Mouse (Mus musculus) frontal cortex, postnatal 36 days (tissue): ENCODE results near the gene Gm26558.
A peak's percentile ranks its signal among the peaks of the same experiment; 100 is the strongest.

ENCODE experiments used
- DNase-seq, 2 experiments: peaks; one replicate each; pipeline ENCODE4 v3.0.0; 2022; ENCODE audit warnings: low spot score in 2 of 2

Gm26558 gene

DNA sequence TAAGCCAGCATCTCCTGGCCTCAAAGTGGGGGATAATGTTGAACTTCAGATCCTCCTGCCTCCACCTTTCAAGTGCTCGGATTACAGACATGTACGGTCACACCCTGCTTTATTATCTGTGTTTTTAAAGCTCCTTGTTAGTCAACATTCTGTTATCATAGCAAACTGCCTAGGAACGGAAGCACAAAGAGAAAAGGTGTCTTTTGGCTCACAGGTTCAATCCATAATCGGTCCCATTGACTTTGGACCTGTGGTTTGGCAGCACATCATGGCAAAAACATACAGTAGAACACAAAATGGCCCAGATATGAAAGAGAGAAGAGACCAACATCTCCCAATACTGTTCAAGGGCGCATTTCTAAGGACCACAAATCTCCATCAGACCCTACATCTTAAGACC, 13.6 kb downstream of the Gm26558 start:
- no peak for DNase-seq

DNA sequence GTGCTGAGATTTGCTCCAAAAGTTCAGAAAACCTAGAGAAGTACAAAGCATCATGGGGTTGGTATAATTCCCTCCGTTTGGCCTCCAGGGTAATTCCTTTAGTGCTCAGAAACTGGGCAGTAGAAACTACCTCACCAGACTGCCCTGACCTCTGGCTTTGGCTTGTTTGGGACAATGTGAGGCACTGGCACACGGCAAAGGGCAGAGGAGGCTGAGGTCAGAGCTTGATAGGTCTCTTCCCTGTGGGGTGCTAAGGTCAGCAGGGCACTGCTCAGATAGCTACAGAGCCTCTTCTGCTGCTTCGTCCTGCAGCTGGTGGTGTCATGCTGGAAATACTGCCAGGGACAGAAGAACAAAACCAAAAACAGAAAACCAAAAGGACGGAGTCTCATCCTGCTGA, 14.2 kb downstream of the Gm26558 start:
- no peak for DNase-seq

DNA sequence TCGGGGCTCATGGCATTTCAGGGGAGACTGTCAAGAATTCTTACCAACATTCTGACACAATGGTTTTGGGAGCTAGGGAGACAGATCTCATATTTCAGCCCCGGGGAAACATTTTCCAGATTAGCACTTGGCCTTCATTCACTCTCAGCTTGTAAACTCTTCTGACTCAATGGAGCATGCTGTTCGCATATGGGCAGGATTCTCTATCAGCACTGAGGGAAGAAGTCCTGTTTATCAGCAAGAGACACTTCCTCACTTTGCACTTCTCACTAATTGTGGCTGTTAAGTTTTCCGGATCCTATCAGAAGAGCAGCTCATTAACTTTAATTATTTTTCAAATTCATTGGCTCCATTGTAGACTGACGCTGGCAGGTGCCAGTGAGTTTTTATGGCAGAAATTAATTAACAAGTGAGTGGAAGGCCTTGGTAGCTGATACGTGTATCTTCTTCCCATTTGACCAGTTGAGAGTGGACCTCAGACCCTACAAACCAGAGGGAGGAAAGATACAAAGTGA, 16.6 kb downstream of the Gm26558 start:
- no peak for DNase-seq

DNA sequence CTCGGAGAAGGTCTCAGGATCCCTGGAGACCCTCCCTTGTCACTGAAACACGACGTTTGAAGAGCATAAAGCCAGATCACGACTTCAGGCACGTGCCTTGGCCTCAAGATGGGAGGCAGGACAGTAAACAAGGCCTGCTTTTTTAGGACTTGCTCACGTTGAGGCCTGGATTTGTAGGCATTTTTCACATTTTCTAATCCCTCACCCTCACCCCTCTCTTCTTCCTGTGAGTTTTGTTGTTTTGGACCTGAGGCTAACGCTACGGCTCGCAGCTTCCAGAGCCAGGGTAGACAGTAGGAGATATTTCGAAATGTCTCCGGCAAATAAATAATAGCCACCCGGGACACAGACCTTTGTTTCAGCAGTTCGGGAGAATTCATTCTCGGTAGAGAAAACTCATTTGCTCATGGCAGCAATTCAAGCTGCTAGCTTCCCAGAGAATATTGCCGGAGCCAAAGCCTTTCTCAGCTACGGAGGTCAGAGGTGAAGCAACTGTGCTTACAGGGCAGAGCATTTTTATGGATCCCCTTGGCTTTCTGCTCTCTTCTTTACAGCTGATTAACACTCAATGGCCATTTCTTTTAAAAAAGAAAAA, 18.8 kb downstream of the Gm26558 start:
- DNase-seq: no peak

DNA sequence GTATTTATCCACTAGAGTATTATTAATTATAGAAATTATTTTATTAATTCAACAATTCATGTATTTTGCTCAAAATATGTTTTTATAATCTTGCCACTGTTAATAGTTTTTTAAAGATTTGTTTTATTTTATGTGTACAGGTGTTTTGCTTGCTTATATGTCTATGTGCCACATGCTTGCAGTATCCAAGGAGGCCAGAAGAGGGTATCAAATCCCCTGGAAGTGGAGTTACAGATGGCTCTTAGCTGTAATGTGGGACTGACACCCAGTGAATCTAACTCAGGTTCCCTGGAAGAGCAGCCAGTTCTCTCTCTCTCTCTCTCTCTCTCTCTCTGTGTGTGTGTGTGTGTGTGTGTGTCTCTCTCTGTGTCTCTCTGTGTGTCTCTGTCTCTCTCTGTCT, 20.9 kb downstream of the Gm26558 start:
- DNase-seq: no peak

DNA sequence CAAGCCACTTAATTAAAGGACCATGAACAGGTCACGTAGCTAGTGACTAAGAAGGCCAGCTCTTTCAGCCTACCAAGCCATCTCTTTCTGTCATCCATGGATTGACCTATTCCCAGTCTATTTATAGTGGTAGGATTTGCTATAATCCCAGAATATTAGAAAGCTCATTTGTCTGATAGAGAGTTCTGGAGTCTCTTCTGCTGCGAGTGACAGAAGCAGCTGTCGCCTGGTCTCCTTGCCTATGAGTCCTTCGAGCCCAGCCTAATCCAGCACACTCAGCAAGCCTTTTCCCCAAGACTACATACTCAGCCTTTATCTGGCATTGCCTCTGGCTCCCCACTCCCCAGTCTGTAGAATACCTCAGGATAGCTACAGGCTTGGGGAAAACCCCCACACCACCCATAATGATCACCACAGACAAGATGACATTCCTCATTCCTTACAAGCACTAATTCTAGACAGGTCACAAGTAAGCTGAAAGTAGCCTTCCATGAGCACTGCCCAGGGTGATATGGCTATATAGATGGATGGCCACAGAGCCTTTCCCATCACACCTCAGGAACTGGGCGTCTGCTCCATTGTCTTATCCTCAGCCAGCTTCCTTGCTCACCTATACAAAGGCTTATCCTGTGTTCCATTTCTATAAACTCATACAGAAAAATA, 27.7 kb downstream of the Gm26558 start:
- no peak for DNase-seq

DNA sequence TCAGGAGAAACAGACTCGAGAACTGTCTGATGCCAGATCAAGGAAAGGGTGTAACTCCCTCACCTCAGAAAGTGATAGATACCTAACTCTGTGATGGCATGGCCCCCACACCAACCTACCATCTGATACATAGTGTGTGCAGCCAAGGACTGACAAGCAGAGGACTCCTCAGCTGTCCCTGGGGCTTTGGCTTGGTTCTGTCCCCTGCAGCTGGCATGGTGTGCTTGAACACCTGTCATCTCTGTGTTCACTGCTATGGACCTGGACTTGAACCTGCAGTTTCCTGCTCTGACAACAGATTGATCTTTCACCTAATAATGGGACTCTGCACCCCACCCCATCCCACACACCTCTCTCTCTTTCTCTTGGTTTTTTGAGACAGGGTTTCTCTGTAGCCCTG, 29.5 kb downstream of the Gm26558 start:
- DNase-seq: no peak

DNA sequence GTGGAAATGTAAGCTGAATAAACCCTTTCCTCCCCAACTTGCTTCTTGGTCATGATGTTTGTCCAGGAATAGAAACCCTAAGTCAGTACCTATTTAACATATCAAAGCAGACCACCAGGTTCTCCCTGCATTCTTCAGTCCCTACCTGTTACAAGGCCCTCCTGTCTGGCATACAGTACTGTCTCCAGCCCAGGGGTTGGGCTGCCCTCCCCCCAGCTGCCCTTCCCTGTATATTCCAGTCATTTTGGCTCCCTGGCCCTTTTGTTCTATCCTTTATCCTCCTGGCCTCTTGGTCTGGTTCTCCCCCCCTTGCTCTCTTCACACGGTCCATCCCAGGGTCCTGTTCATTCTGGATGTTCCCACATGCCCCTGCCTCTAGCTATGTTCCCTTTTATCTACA, 30.6 kb downstream of the Gm26558 start:
- no peak for DNase-seq

DNA sequence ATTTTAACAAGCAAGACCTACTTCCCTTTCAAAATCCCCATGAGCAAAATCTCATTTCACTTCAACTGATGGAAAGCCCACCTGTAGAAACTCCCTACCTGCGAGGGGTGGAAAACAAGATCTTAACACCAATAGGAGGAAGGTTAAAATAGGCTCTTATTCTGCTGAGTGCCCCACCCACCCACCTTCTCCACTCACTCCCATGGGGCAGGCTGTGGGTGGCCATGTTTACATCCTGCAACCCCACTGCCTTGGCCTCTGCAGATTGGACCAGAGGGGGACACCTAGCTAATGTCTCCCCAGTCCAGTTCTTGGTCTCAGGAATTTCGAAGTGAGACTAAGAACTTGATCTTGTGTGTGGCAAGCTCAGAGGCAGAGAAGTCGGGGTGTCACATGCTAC, 32.0 kb downstream of the Gm26558 start:
- no peak for DNase-seq

DNA sequence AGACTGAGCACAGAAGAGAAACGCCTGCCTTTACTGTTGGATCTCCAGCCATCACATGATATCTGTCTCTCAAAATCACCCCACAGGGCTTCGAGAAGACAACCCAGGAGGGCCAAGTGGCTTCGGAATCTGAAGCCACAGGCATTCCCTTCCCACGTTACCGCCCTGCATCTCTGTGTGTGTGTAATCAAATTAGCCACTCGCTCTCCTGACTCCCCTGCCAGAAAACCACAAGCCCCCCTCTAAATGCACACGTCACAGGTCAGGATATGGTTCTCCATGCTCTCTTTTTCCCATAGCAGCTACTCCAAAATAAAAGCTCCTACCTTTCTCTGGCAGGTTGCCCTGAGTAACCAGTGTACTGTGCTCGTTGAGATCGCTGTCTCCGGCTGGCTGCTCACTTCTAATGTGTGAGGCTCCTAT, 32.6 kb downstream of the Gm26558 start:
- peak in 1 of 2 experiments; percentile 8 for DNase-seq

DNA sequence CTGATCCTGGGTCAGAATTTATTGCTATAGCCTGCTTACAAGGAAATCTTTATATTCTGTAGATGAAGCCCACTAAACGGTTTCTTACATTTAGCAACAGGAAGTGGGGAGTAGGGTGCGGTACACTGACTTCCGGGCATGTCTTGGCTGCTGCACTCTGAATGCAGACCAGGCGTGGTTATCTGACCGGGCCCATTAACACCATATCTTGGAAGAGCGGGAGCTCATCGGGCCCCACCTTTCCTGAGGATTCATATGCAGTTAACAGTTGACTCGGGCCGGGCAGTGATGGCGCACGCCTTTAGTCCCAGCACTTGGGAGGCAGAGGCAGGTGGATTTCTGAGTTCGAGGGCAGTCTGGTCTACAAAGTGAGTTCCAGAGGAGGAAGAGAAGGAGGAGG, 33.5 kb downstream of the Gm26558 start:
- no peak for DNase-seq

DNA sequence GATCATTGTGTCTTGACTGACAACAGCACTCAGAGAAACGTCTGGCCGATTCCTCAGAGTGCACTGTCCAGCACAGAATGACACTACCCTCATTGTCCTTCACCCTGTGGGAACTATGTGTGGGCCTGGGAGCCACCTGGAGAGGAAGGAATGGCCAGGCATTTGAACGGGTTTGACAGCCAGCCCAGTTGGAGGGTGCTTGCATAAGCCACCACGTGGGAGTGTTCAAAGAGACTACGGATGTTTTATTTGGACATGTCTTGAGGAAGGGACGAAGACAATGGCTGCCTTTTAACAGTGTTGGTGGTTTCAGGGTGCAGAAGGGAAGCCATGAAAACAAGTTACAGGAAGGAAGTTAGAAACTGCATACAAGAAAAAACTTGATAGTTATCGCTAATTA, 36.1 kb downstream of the Gm26558 start:
- DNase-seq: no peak

DNA sequence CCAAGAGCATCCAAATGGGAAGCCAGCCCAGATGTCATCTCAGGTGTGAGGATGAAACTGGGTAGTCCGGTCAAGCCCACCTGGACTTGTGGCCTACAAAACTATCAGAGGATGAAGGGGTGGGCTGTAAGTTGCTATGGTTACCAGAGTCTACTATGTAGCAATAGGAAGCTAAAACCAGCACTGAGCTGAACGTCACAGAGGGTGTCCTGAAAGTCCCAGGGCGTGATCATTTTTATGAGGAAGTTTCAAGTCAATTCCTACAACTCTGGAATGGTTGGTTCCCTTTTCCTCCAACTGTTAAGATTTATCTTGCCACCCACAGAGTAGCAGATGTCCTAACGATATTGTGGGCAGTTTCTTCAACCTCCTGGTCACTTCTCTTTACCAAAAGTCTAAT, 39.7 kb downstream of the Gm26558 start:
- no peak for DNase-seq

DNA sequence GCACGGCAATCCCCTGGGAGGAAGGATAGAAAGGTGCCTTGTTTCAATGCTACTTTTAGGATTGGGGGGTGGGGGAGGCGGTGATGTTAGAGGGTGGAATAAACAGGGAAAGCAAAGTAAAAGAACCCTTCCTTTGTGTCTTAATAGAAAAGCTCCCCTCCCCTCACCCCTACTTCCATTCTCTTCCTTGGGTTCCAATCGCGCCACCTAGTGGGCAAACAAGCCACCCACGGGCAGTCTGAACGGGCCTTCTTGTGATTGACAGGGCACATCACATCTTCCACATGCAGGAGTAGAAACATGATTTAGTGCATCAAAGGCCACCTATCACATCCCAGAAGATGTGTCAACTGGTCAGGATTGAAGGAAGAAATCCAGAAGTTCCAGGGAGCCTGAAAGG, 41.7 kb downstream of the Gm26558 start:
- DNase-seq: peak; percentile 40 to 41

DNA sequence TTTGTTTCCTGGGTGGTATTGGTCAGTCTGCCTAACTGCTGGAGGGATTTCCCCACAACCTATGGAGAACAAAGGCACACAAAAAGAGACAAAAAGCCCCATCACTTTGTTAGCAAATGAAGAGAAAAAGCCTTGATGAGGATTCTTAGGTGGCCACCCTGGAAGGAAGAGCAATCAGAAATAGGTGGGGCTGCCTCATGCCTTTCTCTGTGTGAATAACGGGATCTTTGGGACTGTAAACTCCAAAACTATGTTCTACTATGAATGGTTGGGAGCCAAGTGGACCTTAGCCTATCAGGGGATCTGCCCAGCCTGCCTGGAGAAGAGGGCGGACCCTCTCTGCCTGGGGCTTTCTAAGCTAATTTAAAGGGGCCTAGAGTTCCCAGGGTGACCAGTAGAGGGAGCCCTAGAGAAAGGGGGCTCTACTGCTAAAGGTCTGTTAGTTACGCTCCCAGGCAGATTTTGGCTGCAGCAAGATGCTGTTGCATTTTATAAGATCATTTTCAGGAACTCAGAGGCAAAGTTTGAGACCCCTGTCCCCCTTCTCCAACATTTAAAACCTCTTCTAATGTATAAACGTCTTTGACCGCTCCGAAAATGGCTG, 42.6 kb downstream of the Gm26558 start:
- DNase-seq: no peak

DNA sequence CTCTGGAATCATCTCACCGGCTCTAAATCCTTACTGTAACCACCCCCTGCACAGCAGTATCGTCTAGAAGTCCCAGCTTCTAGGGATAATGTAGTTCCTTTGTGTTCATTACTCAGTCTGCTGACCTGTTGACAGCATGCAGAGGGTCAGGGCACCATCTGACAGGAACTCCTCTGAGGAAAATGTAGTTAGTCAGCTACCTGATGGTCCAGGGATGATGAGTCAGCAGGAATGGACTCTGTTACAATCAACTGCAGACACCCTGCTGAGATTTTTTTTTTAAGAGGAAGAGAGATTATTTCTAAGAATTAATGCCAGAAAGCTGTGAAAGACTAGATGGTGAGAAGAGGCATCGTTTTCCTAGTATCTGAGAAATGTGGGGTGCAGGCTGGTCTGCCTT, 45.3 kb downstream of the Gm26558 start:
- no peak for DNase-seq

DNA sequence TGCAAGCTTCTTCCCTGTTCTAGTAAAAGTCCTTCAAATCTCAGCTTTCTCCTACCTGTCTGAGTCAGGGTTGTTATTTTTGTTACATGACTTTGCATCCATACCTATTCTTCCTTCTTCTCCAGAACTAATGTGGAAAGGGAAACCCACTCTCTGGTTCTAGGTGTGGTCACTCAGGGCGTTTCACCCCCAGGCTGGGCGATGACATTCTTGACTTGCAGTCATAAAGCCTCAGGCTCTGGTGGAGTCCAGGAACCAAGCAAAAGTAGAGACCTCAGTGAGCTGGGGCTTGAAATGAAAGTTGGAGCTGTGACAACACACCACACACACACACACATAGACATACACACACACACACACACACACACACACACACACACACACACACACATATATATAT, 45.8 kb downstream of the Gm26558 start:
- no peak for DNase-seq

DNA sequence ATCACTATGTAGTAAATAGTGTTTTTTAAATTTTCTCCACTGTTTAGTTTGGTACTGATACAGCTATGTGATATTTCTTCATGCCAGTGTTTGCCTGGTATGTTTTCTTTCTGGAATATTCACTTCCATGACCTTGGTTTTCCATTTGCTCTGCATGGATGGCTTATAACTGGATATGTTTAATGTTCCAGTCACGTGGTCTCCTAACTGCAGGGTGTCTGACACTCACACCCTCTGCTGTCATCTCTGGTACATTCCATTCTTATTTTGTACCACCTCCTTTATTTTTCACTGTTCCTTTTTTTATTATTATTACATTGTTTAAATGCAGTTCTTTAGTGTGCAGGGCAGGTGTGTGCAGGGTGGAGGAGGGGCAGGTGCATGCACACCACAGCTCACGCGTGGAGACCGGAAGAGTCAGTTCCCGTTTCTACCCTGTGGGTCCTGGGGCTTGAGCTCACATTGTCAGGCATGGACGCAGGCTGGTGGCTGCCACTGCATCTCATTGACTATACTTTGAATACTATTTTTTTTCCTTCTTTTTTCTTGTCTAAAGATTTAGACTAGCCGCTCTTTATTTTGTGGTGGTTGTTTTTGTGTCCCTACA, 47.1 kb downstream of the Gm26558 start:
- DNase-seq: no peak
